Mouse (Mus musculus): ENCODE measurements around the gene Hs2st1. TPM values are rescaled to one million over a fixed set of nuclear protein-coding genes. Genes with fewer than 3 reads are reported as not detected.

Hs2st1 gene
- polyA plus RNA-seq, 1 experiment, result 1.5 TPM

DNA sequence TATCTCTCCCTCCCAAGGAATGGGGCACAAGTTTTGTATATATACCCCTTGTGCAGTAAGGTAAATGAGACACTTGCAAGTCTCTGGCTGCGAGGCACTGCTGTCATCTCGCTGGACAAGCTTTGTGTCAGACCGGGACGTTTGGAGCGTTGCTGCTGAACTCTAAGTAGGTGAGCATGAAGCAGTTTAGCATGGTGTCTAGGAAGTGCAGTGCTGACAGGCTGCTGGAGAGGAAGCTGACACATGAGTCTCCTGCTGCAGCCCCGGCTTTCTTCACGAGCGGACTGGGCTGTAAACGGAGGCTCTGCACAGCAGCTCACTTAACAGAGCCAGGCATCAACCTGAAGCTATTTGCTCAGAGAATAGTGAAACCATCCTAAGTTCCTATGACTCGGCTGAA is 107.3 kb downstream of the Hs2st1 start:
- TF ChIP-seq GATA1 (IDR thresholded peaks at IDR 0.05; ENCODE audit: borderline replicate concordance, low read length), result no peak
- no peak for TF ChIP-seq FLI1 (IDR thresholded peaks at IDR 0.05; ENCODE audit: low read length)
- Histone ChIP-seq H3K4me1 (peaks cover 60% of the 10 kb centered on the region), H3K36me3 (replicated peaks; ENCODE audit: low read length) (peaks cover 71% of the 10 kb centered on the region), H3K4me3 (replicated peaks) (no peak overlapping the region), H3K9me3 (no peaks in the 10 kb centered on the region), H3K27me3 (replicated peaks) (no peaks in the 10 kb centered on the region)

DNA sequence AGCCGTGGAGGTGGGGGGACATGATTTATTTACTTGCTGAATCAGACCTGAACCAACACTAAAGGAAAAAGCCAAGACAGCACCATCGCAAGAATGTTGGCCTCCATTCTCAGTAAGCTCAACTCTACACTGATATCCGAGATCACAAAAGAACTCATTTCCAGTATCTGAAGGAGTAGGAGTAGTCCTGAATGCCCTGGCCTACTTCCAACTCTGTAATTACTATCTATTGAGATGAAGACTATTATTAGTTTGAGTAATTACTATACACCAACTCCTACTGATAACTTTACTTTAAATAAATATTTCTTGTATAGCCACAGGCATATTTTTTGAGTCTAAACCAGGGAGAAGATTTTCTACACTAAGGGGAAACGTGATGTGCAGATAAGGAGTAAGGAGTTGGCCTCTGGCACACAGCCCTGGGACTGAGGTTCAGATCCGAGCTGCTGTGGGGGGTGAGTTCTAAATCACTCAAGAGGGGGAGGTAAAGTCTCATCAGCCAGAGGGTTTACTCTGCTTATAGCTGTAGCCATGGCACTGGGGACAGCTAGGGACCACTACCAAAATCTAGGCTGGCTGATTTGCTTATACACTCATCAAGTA is 109.7 kb downstream of the Hs2st1 start:
- no peaks in the 10 kb centered on the region for H3K9me3 ChIP-seq
- peaks cover 92% of the 10 kb centered on the region for H3K36me3 ChIP-seq (replicated peaks; ENCODE audit: low read length)
- H3K4me3 ChIP-seq (replicated peaks), result no peak overlapping the region
- no peaks in the 10 kb centered on the region for H3K27me3 ChIP-seq (replicated peaks)
- TF ChIP-seq GATA1 (IDR thresholded peaks at IDR 0.05; ENCODE audit: borderline replicate concordance, low read length) (no peak), FLI1 (IDR thresholded peaks at IDR 0.05; ENCODE audit: low read length) (no peak)
- H3K4me1 ChIP-seq, result peaks cover 48% of the 10 kb centered on the region

DNA sequence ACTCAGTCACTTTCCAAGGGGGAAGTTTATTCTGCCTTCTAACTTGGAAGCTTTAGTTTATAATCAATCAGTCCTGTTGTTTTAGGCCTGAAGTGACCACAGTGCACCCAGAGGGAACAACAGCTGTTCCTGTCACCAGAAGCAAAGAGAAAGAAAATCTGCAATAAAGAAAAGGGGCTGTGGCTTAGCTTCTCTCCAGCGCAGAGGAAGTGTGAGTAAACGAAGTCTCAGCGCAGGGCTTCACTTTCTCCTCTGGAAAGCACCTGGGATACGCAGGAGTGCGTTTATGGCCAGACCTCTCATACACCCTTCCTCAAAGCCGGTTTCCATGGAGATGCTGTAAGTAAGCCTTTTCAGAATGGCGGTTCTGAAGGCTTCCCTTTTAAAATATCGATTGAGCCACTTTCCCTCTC is 110.7 kb downstream of the Hs2st1 start:
- no peak overlapping the region for H3K4me3 ChIP-seq (replicated peaks)
- H3K4me1 ChIP-seq, result peaks cover 45% of the 10 kb centered on the region
- H3K9me3 ChIP-seq, result no peaks in the 10 kb centered on the region
- TF ChIP-seq GATA1 (IDR thresholded peaks at IDR 0.05; ENCODE audit: borderline replicate concordance, low read length) (no peak), FLI1 (IDR thresholded peaks at IDR 0.05; ENCODE audit: low read length) (no peak)
- H3K36me3 ChIP-seq (replicated peaks; ENCODE audit: low read length), result peaks cover 93% of the 10 kb centered on the region
- H3K27me3 ChIP-seq (replicated peaks), result no peaks in the 10 kb centered on the region

DNA sequence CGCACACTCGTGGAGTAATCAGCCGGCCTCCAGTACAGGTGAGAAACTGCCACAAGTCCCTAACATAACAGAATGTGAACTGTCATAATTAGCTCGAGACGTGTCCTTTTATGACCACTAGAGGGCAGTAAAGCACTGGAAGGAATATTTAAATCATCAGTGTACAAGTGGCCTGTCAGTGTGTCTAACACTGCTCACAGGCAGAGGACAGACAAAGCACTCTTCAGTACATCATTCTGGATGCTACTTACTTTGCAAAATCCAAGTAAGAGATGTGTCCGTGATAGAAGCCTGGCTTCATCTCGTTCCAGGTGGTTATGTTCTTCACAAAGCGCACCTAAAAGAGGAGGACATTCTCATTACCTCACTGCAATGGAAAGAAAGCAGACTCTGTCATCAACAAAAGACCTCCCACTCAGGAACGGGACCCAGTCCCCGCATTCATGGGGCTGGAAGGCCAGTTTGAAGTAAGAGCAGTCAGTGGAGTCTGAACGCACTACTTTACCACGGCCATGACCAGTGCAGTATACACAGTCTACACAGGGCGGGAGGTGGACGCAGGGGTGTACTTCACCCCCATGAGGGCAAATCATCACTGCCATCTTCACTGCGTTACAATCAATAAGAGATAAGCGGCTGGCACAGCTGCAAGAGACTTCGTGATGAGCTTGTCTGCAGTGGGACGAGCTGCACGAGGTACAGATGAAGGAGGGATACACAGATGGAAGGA is 116.1 kb downstream of the Hs2st1 start:
- no peaks in the 10 kb centered on the region for H3K9me3 ChIP-seq
- H3K4me1 ChIP-seq, result peaks cover 29% of the 10 kb centered on the region
- H3K4me3 ChIP-seq (replicated peaks), result no peak overlapping the region
- TF ChIP-seq GATA1 (IDR thresholded peaks at IDR 0.05; ENCODE audit: borderline replicate concordance, low read length), result no peak
- TF ChIP-seq FLI1 (IDR thresholded peaks at IDR 0.05; ENCODE audit: low read length), result no peak
- H3K27me3 ChIP-seq (replicated peaks), result no peaks in the 10 kb centered on the region
- peaks cover 90% of the 10 kb centered on the region for H3K36me3 ChIP-seq (replicated peaks; ENCODE audit: low read length)

DNA sequence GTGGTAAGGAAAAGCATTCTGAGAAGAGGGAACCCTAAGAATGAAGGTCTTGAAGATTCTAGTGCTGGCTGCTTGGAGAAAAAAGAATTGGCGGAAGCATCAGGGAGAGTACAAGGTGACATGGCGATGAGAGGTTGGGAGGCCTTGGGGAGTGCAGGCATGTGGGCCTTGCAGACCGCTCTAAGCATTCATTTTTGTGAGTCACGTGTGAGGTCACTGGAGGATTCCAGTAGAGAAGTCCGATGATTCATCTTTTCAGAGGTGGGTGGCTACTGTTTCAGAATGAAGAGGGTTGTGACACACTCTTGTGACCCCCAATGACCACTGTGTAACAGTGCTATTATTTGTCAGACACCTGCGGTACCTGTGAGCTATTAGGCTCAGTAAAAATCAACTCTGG is 121.0 kb downstream of the Hs2st1 start:
- no peaks in the 10 kb centered on the region for H3K27me3 ChIP-seq (replicated peaks)
- H3K36me3 ChIP-seq (replicated peaks; ENCODE audit: low read length), result peaks cover 96% of the 10 kb centered on the region
- peaks cover 9% of the 10 kb centered on the region for H3K4me1 ChIP-seq
- H3K9me3 ChIP-seq, result no peaks in the 10 kb centered on the region
- no peak overlapping the region for H3K4me3 ChIP-seq (replicated peaks)
- TF ChIP-seq GATA1 (IDR thresholded peaks at IDR 0.05; ENCODE audit: borderline replicate concordance, low read length), result no peak
- TF ChIP-seq FLI1 (IDR thresholded peaks at IDR 0.05; ENCODE audit: low read length), result no peak

DNA sequence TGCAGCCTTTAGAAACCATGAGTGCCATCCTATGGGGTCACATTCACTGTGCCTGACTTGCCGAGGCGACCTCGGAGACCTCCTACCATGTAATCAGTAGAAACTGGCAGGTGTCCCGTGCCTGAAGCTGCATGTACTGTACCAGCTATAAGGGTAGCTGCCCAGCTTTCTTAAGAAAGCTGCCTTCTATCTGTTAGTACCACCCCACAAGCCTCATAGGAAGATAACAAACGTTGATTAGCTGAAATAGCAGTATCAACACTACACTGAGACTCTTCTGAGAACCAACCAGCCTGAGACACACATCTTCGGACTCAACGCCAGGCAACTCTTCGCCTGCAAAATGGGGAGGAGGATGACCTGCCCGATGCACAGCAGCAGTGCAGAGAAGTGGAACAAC is 122.1 kb downstream of the Hs2st1 start:
- 0 out of 2 replicates have a peak, but pooled peaks cover 5% of the 10 kb centered on the region for H3K4me1 ChIP-seq
- no peaks in the 10 kb centered on the region for H3K9me3 ChIP-seq
- no peak overlapping the region for H3K4me3 ChIP-seq (replicated peaks)
- TF ChIP-seq FLI1 (IDR thresholded peaks at IDR 0.05; ENCODE audit: low read length), result no peak
- TF ChIP-seq GATA1 (IDR thresholded peaks at IDR 0.05; ENCODE audit: borderline replicate concordance, low read length), result no peak
- no peaks in the 10 kb centered on the region for H3K27me3 ChIP-seq (replicated peaks)
- peaks cover 95% of the 10 kb centered on the region for H3K36me3 ChIP-seq (replicated peaks; ENCODE audit: low read length)

DNA sequence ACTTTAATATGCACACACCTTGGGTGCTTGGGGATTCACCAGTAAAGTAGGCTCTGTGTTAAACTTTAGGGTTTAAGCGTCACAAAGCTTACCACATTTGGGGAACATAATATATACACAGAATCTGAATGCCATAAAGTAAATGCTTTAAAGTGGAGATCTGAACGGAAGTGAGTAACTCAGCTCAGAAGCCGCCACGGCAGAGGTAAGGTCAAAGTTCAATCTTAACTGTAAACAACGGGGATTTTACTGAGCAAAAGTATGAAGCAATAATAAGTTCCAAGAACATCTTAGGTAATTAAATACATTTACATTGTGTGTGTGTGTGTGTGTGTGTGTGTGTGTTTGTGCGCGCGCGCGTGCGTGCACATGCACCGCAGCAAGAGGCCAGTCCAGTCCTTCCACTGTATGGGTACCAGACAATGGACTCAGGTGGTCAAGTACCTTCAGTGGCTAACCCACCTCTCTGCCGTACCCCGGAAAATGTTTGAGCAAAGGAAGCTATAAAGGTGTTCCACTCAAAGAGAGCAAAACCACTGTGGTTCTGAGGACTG is 123.8 kb downstream of the Hs2st1 start:
- no peaks in the 10 kb centered on the region for H3K27me3 ChIP-seq (replicated peaks)
- no peak for TF ChIP-seq GATA1 (IDR thresholded peaks at IDR 0.05; ENCODE audit: borderline replicate concordance, low read length)
- no peak for TF ChIP-seq FLI1 (IDR thresholded peaks at IDR 0.05; ENCODE audit: low read length)
- H3K9me3 ChIP-seq, result no peaks in the 10 kb centered on the region
- no peaks in the 10 kb centered on the region for H3K4me1 ChIP-seq
- H3K4me3 ChIP-seq (replicated peaks), result no peak overlapping the region
- peaks cover 95% of the 10 kb centered on the region for H3K36me3 ChIP-seq (replicated peaks; ENCODE audit: low read length)

DNA sequence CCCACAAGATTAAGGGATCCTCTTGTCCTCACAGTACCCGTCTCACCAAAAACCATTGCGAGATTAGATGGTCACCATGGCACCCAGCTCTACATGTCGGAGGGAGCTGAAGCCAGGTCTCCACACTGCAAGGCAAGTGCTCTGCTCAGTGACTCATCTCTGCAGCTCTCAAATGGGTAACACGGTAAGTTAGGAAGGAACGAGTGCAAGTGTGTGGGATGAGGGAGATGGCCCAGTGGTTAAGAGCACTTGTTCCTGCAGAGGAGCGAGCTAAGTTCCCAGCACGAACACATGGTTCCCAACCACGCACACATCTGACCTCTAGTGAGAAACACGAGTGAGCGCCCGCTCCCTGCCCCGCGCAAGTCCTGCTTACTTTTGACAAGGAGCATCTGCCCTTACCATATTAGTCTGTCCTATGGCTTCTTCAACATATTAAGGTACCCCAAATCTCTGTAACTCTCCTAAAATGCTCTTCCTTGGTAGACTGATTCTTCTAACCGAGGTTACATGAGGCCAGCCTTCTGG is 132.0 kb downstream of the Hs2st1 start:
- TF ChIP-seq FLI1 (IDR thresholded peaks at IDR 0.05; ENCODE audit: low read length) (no peak), GATA1 (IDR thresholded peaks at IDR 0.05; ENCODE audit: borderline replicate concordance, low read length) (no peak)
- H3K4me3 ChIP-seq (replicated peaks), result no peak overlapping the region
- peaks cover 23% of the 10 kb centered on the region for H3K4me1 ChIP-seq
- no peaks in the 10 kb centered on the region for H3K9me3 ChIP-seq
- peaks cover 89% of the 10 kb centered on the region for H3K36me3 ChIP-seq (replicated peaks; ENCODE audit: low read length)
- no peaks in the 10 kb centered on the region for H3K27me3 ChIP-seq (replicated peaks)

DNA sequence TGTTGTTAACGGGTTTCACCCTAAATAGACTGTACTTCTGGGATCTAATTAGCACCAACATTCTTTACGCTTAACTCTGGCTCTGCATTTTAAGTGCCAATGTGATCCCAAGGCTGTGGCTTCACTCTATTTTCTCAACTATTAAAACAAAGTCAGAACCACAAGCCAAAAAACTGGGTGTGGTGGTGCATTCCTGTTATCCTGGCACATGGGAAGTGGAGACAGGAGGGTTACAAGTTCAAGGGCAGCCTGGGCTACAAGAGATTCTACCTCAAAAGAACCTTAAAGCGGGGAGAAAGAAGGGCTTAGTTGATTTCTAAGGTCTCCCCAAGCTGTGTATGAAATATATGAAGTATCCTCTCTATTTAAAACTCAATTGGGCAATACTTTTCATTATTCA is 133.9 kb downstream of the Hs2st1 start:
- Histone ChIP-seq H3K36me3 (replicated peaks; ENCODE audit: low read length) (peaks cover 89% of the 10 kb centered on the region), H3K4me3 (replicated peaks) (no peak overlapping the region), H3K4me1 (peaks cover 23% of the 10 kb centered on the region), H3K9me3 (no peaks in the 10 kb centered on the region), H3K27me3 (replicated peaks) (no peaks in the 10 kb centered on the region)
- TF ChIP-seq GATA1 (IDR thresholded peaks at IDR 0.05; ENCODE audit: borderline replicate concordance, low read length), result no peak
- TF ChIP-seq FLI1 (IDR thresholded peaks at IDR 0.05; ENCODE audit: low read length), result no peak

DNA sequence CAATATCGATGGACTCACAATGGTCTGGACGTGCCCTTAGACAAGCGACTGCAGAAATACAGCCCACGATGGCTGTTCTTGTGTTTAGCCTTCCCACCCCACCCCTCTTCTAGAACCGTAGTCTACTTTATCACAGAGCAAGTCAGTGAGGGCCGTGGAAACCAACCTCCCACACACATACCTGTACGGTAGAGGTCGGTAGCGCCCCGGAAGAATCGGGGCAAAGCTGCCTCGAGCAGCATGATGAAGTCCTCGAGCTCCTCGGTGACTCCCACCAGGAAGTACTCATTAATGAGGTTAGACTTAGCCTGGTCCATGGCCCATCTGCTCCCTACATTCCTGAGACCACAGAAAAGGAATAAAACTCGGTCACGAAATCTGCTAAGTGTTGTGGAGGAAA is 134.7 kb downstream of the Hs2st1 start:
- peaks cover 87% of the 10 kb centered on the region for H3K36me3 ChIP-seq (replicated peaks; ENCODE audit: low read length)
- TF ChIP-seq FLI1 (IDR thresholded peaks at IDR 0.05; ENCODE audit: low read length), result no peak
- no peak for TF ChIP-seq GATA1 (IDR thresholded peaks at IDR 0.05; ENCODE audit: borderline replicate concordance, low read length)
- H3K9me3 ChIP-seq, result no peaks in the 10 kb centered on the region
- no peaks in the 10 kb centered on the region for H3K27me3 ChIP-seq (replicated peaks)
- H3K4me3 ChIP-seq (replicated peaks), result no peak overlapping the region
- peaks cover 23% of the 10 kb centered on the region for H3K4me1 ChIP-seq
